Mouse (Mus musculus) right cerebral cortex, adult 2 months (tissue): ENCODE measurements around the gene Ptpre.
A peak's percentile ranks its signal among the peaks of the same experiment; 100 is the strongest.
"Not testable (repeated sequence)": the region's sequence is repeated elsewhere in the genome, so short reads cannot be mapped to it uniquely, and the experiment has no call there.

Experiments used
- DNase-seq, 2 experiments: peaks; one replicate each; pipeline ENCODE4 v3.0.0; 2021 to 2022; ENCODE audit warnings: low spot score in 2 of 2

The Ptpre gene

GRCm38 (mm10) chr7:135605002-135605803 lies 67.9 kb downstream of the Ptpre start:
- no peak for DNase-seq

- no peak for DNase-seq
These were observed 68.5 kb downstream of the Ptpre start for GRCm38 (mm10) chr7:135605804-135606072.

DNA sequence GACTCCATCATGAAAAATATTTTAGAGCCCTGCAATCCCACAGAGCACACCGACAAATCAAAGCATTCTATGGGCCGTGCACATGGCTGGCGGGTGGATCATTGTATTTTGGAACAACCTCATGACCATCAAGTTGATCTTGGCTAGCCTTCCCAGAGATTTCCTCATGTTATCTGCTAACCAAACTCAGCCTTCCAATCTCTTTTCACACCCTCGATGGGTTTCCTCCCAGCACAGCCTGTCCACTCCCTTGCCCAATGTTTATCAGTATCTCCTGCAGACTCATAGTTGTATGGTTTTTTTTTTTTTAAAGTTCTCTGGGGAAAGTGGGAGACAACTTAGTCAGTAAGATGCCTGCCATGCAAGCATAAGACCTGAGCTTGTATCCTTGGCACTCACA lies 70.9 kb downstream of the Ptpre start:
- no peak for DNase-seq

DNA sequence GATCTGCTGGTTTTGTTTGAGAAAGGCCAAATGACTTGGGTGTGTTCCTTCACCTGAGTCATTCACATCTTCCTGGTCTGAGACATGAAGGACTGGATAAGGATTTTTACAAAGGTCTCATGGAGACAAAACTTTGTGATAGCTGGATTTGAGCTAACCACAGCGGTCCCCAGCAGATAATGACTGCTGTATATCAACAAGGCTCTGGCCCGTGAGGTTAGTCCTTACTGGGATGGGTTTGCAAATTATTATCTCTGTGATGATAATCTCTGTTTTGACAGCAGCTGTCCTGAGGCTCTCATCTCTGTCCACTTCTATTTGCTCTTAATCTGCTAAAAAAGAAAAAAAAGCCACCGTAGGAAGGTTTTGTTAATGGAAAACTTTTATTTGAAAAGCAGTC lies 71.7 kb downstream of the Ptpre start:
- DNase-seq: no peak

- DNase-seq: no peak
These were observed 72.4 kb downstream of the Ptpre start for GRCm38 (mm10) chr7:135609655-135610054.

DNA sequence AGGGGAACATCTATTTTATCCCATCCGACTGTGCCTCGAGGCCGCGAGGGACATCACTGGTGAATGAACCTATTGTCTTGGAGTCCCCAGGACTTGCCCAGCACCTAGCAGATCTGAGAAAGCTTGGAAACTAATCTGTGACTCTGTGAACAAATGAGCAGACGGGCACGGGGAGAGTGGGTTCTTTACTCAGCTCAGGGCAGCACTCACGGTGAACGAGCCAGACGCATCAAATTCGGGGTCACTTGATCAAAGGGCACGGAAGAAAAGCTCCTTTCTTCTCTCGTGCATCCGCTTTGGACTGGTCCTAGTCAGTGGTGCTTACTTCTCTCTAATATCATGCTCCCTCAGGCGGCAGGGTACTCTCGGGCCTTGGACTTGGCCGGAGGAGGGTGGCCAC lies 75.0 kb downstream of the Ptpre start:
- DNase-seq: no peak

DNA sequence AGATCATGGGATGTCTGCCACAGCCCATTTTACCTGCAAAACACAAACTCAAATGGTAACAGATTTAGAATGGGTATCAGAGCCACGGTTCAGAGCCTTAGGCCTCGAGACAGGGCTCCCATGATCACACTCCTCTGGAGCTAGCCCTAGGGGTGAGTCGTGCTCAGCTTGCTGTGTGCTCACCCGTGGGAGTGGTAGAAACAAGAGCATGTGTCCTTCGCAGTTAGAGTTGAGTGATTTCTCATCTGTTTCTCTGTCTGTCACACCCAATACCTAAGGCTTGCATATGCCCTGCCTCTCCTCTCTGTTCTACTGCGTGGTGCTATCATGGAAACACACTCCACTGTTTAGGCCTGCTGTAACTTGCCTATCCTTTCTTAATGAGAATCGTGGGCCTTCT lies 75.5 kb downstream of the Ptpre start:
- no peak for DNase-seq

DNA sequence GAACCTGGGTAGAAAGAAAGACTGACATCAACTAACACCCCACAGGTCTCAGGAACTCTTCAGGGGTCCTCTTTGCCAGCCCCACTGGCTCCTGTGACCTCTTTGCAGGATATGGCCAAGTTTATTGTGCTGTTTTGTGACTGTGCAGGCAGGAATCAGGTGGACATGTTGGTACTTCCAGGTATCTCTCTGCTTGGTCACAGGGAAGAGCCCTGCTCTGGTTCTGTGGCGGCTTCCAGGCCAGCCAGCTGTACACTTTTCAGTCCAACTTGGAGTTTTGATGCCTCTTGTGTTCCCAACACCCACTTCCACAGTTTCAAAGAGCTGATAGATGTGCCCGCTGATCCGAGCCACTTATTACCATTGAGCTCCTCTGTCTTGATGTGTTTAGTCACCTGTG lies 76.1 kb downstream of the Ptpre start:
- DNase-seq: no peak

- DNase-seq: no peak
These were observed 77.6 kb downstream of the Ptpre start for GRCm38 (mm10) chr7:135614892-135615291.

DNA sequence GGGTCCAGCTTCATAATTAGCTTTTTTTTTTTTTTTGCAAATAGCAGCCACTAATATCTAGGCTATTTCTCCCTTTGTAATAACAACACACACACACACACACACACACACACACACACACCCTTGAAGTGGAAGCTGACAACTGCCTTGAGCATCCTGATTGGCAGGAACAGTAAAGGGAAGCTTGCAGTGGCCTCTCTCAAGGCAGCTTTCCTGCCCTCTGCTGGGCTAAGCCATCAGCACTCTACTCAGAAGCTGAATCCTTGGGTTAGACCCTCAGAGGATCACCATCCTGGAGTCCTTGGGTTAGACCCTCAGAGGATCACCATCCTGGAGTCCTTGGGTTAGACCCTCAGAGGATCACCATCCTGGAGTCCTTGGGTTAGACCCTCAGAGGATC lies 79.2 kb downstream of the Ptpre start:
- DNase-seq: not testable (repeated sequence)

DNA sequence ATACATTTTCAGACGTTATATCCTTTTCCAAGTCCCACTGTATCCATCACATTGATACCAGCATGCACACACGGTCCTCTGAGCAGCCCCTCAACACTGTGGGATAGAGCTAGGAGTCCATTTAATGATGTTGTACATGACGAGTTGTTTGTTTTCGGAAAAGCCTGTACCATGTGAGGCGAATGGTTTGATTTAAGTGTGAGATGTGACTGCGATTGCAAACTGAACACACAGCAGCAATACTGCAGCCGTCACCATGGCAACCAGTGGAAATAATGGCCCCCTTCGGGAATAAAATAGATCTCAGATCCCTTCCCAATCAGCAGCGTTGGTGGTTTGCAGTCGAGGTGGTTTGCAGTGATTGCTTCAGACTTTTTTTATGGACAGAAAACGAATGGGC lies 80.5 kb downstream of the Ptpre start:
- DNase-seq: peak; percentile 60 to 68

DNA sequence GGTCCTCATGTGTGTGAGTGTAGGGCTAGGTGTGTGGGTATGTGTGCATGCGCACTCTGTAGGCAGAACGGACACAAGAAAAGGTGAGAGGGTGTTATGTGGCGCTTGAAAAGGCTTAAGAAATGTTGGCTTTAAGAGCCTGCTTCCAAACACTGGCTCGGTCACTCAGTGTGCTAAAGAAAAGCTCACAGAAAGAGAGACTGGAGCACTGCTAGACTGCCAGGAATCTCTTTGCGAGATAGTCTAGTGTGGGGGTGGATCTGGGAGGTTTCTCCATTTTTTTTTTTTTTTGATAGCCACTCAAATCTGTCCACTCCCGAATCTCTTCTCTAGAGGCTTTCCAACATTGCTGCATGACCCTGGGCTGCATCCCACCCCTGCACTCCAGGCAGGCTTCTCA lies 84.4 kb downstream of the Ptpre start:
- DNase-seq: no peak

DNA sequence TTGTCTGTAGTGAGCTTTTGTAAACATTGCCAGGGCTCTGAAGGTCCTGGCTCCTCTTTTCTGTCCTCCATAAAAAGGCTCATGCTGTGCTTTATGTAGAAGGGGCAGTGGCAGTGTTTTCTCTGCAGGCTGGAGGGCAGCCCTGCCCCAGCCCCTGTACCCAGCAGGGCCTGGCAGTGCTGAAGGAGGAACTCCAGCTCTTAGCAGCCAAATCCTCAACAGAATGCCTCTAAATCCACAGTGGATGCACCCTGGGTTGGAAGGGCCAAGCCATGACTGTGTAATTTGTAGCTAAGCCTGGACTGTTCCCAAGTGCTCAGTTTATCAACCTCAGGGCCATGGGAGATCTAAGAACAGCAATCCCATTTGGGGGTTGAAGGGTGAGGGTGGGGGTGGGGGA lies 85.0 kb downstream of the Ptpre start:
- DNase-seq: no peak

DNA sequence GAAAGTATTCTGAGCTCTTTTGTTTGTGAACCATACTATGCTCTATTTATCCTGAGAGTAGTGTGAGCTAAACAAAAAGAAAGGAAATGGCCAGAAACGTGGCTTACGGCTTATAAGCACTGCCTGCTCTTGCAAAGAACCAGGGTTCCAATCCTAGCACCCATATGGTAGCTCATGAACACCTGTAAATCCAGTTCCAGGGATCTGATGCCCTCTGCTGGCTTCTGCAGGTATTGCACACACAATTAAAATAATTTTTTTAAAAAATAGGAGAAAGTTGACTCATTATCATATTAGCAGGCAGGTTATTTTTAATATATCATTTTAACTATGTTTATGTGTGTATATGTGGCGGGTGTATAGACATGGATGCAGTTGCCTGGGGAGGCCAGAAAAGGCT lies 87.6 kb downstream of the Ptpre start:
- no peak for DNase-seq

GRCm38 (mm10) chr7:135628363-135628762 lies 91.1 kb downstream of the Ptpre start:
- no peak for DNase-seq

DNA sequence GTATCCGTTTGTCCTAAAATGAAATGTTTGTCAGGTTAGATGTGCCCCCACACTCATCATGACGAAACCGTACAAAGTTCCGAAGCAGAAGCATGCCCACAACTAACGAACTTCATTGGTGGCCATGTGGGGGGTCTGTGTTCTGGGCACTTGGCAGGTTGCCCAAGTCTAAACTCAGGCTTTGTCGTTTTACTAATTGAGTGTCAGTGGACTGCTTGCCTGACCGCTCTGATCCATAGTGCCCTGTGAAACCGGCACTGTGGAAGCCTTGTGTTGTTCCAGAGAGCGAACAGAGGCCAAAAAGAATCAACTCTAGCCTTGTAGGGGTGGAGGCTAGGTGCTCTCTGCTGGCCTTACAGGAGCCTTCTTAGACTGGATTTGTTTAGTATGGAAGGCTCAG lies 91.7 kb downstream of the Ptpre start:
- no peak for DNase-seq

GRCm38 (mm10) chr7:135631776-135632552 lies 94.7 kb downstream of the Ptpre start:
- peak; percentile 82 to 84 for DNase-seq

- no peak for DNase-seq
These were observed 95.5 kb downstream of the Ptpre start for GRCm38 (mm10) chr7:135632716-135633258.

DNA sequence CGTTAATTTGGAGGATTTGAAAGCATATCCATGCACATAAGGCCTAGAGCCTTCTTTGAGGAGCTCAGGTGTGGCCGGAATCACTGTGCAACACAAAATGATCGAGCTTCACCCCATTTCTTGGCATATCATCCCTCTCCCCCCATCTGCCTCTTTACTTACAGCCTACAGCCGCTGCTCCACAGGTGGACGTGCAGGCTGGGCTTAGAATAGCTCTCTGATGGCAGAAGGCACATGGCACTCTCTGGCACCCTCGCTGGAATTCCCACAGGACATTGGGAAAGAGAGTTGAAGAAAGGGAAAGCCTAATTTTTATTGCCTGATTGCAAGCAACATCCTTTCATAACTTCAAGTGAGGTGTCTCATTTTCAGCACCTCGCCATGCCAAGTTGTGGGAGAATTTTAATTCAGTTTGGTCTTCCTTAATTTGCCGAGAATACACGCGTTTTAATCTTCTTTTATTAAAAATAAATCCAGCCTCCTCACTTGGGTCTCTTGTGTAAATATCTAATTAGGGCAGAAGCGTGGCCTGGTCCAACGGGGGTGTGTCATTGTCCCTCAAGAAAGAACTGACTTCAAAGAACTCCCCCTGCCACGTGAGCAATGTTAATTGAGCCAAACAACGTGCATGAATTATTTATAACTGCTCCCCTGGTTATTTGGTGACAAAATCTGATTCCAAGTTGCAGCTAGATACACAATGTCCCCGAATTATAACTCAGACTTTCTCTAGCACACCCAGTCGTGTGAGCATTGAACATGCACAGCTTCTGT lies 97.8 kb downstream of the Ptpre start:
- DNase-seq: no peak

DNA sequence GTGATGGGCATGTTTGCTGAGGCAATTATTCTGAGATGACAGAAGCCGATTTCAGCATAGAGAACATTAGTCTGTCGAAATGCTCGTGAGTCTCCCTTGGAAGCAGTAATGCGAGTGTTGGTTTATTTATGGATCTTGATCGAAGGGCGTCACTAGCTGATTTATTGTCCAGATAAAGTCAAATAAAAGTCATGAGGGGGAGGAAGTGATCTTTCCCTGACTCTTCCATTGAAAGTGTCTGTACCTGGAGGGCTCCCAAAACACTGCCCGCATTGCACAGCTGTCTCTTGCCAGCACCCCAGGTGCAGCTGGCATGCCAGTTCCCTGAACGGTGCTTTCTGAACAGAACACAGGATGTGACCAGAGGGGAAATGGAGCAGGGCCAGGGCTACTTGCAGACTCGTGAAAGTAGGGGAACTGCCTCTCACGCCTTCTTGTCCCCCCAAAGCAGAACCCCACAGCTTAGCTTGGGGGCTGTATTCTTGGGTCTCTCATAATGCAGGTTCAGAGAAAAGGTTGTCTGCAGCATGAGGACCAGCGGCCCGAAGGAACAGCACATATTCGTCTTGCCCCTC lies 100.2 kb downstream of the Ptpre start:
- no peak for DNase-seq

DNA sequence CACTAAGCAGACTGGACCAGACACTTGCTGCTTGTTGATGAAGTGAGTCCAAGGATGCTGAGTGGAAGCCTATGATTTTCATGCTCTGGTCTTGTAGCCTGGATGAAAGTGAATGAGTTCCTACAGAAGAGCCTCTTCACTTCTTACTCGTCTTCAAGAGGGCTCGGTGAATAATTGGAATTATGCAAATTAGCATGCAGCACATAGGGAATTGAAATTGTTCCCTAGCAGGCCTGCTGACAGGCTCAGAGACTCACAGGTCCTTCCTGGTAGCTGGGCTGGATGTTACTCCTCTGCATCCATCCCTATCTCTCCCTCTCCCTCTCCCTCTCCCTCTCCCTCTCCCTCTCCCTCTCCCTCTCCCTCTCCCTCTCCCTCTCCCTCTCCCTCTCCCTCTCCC lies 102.1 kb downstream of the Ptpre start:
- no peak for DNase-seq
